Mouse (Mus musculus) liver, embryonic 16.5 days (tissue): Measurements from ENCODE around the gene Eif4g3. TPM values are rescaled to one million over a fixed set of nuclear protein-coding genes. Genes with fewer than 3 reads are reported as not detected.
"Not testable (repeated sequence)": the region's sequence is repeated elsewhere in the genome, so short reads cannot be mapped to it uniquely, and the experiment has no call there.

Experiments
- ATAC-seq: fragments of 200-750 bp; cut with Nextera tagmentation; 2 replicates; pipeline ENCODE4 v1.8.0; 2017; ENCODE audit warnings: low read depth, mild to moderate bottlenecking, moderate number of reproducible peaks, moderate library complexity
- H3K27ac ChIP-seq: fragments of 300-500 bp; sonication (generic); 2 replicates; pipeline ENCODE4 v1.5.1; 2014; ENCODE audit warnings: mild to moderate bottlenecking, low read length
- H3K27me3 ChIP-seq: fragments of 300-500 bp; sonication (generic); 2 replicates; pipeline ENCODE4 v1.6.1; 2014; ENCODE audit warnings: low read depth, low read length, mixed read lengths; ENCODE audit not compliant: control insufficient read depth, insufficient read depth
- H3K36me3 ChIP-seq: fragments of 300-500 bp; sonication (generic); 2 replicates; pipeline ENCODE4 v1.6.1; 2014; ENCODE audit warnings: mild to moderate bottlenecking; ENCODE audit not compliant: control insufficient read depth, insufficient read depth
- H3K4me1 ChIP-seq: fragments of 300-500 bp; sonication (generic); 2 replicates; pipeline ENCODE4 v1.6.1; 2014; ENCODE audit warnings: low read depth, low read length, mixed read lengths; ENCODE audit not compliant: control insufficient read depth
- H3K4me2 ChIP-seq: fragments of 300-500 bp; sonication (generic); 2 replicates; pipeline ENCODE4 v1.6.1; 2014; ENCODE audit warnings: low read depth, low read length, mixed read lengths
- H3K4me3 ChIP-seq: fragments of 300-500 bp; sonication (generic); 2 replicates; pipeline ENCODE4 v1.5.1; 2014; ENCODE audit warnings: low read depth, mild to moderate bottlenecking, low read length
- H3K9ac ChIP-seq: fragments of 300-500 bp; sonication (generic); 2 replicates; pipeline ENCODE4 v1.6.1; 2014; ENCODE audit warnings: low read depth, low read length
- H3K9me3 ChIP-seq: fragments of 300-500 bp; sonication (generic); replicated peaks from 2 replicates; pipeline ENCODE4 v1.6.1; 2016; ENCODE audit warnings: low read length; ENCODE audit not compliant: control insufficient read depth
- WGBS: fragments of 180-500 bp; shearing (Covaris S2); extraction: QIAGEN DNeasy Blood & Tissue Kit; methylation state at CpG from one replicate; pipeline ENCODE4 v1.1.7; 2014; ENCODE audit not compliant: insufficient replicate concordance; 5-methylcytosine and 5-hydroxymethylcytosine counted together
- polyA plus RNA-seq: library from polyadenylated mRNA; unstranded; fragments of >200 nt; fragmentation: Nextera tagmentation; extraction: Ambion mirVana; gene quantifications from 2 replicates; pipeline ENCODE4 v1.2.1, GENCODE M21; 2015

The Eif4g3 gene
- polyA plus RNA-seq, 1 experiment from 2014 or later: 6.4 TPM

DNA sequence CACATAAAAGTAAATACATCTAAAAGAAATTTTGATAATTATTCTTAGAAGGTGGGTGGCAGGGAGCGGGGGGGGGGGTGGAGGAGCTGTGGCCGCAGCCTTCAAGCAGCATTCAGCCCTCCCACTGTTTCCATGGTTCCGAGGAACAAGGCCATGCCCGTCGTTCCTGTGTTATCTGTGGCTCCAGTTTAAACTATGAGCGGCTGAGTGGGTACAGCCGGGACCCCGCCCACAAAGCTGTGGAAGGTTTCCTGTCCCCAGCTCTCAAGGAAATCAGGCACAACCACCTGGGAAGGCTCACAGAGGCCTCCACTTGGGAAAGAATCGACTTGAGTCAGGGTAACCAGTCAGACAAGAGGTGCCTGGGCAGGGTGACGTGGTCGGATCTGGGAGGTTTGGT is 32.1 kb upstream of the Eif4g3 start:
- WGBS: 33% methylated on average over 11 of the region's 11 CpGs
- Histone ChIP-seq H3K4me1 (no peaks in the 10 kb centered on the region), H3K27me3 (no peaks in the 10 kb centered on the region), H3K27ac (no peak overlapping the region), H3K9me3 (no peaks in the 10 kb centered on the region), H3K4me3 (no peak overlapping the region), H3K9ac (no peak overlapping the region), H3K36me3 (peaks cover 18% of the 10 kb centered on the region), H3K4me2 (no peak overlapping the region)
- ATAC-seq: no peak

DNA sequence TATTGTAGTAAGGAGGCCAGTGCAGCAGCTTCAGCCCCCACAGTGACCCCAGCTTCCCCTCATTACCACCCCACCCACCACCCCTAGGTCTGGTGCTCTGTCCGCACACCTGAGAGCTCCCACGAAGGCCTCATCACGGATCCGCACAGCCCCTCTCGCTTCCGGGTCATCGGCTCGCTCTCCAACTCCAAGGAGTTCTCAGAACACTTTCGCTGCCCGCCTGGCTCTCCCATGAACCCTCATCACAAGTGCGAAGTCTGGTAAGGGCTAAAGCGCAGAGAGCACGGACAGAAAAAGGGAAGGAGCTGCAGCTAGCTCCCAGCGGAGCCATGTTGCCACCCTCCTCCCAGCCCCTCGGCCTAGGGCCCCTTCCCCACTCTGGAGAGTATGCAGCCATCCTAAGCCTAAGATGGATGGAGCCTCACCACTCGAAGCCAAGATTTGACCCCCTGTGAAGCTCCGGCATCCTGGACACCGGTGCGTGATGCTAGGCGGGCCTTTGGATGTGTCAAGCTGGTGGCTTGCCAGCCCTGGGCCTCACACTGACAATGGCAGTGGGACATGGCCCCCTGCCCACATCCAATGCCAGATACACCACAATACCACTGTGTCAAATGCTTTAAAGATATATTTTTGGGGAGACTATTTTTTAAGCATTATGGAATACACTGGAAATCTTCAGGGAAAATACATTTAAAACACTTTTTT is 30.0 kb upstream of the Eif4g3 start:
- H3K36me3 ChIP-seq: peaks cover 15% of the 10 kb centered on the region
- no peaks in the 10 kb centered on the region for H3K9me3 ChIP-seq
- no peak overlapping the region for H3K4me3 ChIP-seq
- H3K27ac ChIP-seq: no peak overlapping the region
- H3K27me3 ChIP-seq: no peaks in the 10 kb centered on the region
- no peak overlapping the region for H3K9ac ChIP-seq
- no peaks in the 10 kb centered on the region for H3K4me1 ChIP-seq
- H3K4me2 ChIP-seq: no peak overlapping the region
- 82% methylated on average over 20 of the region's 20 CpGs for WGBS
- no peak for ATAC-seq

DNA sequence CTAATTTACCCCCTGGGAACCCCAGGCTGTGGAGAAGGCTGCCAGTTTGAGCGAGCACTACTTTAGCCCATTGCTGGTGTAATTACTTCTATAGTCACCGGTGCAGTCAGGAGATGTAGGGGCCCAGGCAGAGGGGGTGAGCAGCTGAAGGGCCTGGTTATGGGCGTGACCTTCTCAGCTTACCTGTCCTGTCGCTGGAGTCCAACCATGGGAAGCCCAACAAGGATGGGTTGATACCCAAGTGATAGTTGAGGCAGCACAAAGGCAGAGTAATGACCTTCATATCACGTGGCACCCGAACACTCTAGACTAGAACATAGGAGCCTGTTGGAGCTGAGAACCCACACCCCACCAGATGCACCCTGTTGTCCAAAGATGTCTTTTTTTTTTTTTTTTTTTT is 29.4 kb upstream of the Eif4g3 start:
- 72% methylated on average over 6 of the region's 6 CpGs for WGBS
- Histone ChIP-seq H3K27me3 (no peaks in the 10 kb centered on the region), H3K27ac (no peak overlapping the region), H3K9me3 (no peaks in the 10 kb centered on the region), H3K4me3 (no peak overlapping the region), H3K4me1 (no peaks in the 10 kb centered on the region), H3K36me3 (peaks cover 15% of the 10 kb centered on the region), H3K4me2 (no peak overlapping the region), H3K9ac (no peak overlapping the region)
- ATAC-seq: no peak

DNA sequence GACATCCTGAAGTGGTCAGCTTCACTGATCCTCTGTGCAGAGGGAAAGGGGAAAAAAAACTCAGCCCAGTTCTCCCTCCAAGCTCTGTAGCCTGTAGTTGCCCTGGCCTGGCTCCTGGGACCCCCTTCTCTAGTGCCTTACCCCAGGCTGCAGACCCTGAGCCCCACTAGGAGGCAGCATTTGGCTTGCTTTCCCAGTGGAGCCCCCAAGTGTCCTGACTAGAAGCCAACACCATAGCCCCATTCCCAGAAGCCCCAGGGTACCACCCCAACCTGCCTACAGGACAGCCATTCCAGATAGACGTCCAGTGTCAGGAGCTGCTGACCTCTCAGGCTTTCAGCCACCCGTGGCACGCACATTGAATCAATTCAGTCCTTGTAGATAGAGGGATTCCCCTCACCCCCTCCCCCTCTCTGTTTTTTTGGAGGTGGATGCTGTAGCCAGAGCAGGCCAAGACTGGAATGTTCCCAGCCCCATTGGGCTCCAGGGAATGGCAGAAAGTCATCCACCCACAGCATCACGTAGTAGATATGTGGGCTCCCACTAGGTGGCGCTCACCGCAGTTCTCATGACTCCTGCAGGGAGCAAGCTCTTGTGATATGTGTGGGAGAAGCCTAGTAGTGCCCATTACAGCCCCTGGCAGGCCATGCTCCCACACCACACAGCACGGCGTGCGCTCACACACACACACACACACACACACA is 28.8 kb upstream of the Eif4g3 start:
- no peaks in the 10 kb centered on the region for H3K4me1 ChIP-seq
- no peak overlapping the region for H3K4me3 ChIP-seq
- peaks cover 11% of the 10 kb centered on the region for H3K36me3 ChIP-seq
- 50% methylated on average over 9 of the region's 9 CpGs for WGBS
- no peak overlapping the region for H3K27ac ChIP-seq
- no peak for ATAC-seq
- no peak overlapping the region for H3K4me2 ChIP-seq
- no peak overlapping the region for H3K9ac ChIP-seq
- no peaks in the 10 kb centered on the region for H3K27me3 ChIP-seq
- H3K9me3 ChIP-seq: no peaks in the 10 kb centered on the region

DNA sequence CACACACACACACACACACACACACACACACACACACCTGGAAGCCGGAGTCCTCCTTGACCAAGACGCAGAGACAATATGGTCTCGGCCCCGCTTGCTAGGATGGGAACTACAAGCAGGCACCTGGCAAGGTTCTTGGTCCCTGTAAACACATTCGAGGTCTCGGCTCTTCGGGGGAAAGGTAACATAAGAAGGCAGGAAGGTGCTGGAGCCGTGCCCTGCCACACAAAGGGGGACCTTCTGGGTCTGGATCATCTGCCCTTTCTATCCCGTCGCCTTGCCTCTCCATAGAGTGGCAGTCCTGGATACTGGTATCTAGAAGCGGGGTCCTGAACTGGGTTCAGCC is 28.3 kb upstream of the Eif4g3 start:
- Histone ChIP-seq H3K4me3 (no peak overlapping the region), H3K27ac (no peak overlapping the region), H3K4me2 (no peak overlapping the region), H3K9me3 (no peaks in the 10 kb centered on the region), H3K9ac (no peak overlapping the region), H3K36me3 (peaks cover 5% of the 10 kb centered on the region), H3K4me1 (no peaks in the 10 kb centered on the region), H3K27me3 (no peaks in the 10 kb centered on the region)
- ATAC-seq: no peak
- WGBS: 75% methylated on average over 11 of the region's 11 CpGs

DNA sequence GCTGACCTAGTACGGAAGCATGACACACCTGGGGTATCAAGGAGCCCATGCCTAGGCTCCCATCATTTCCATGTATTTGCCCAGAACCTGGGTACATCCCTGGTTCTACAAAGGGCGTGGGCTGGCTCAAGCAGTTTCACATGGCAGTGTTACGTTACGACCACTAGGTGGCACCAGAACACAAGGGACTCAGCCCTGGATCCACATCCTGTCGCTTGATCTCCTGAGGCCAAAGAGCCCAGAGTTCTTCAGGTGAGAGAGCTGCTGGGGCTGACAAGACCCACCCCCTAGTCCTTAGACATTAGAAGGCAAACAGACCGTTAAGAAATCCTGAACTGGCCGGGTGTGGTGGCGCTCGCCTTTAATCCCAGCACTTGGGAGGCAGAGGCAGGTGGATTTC is 24.6 kb upstream of the Eif4g3 start:
- Histone ChIP-seq H3K27ac (no peak overlapping the region), H3K9ac (no peak overlapping the region), H3K36me3 (no peaks in the 10 kb centered on the region), H3K4me2 (no peak overlapping the region), H3K9me3 (no peaks in the 10 kb centered on the region), H3K4me1 (no peaks in the 10 kb centered on the region), H3K27me3 (no peaks in the 10 kb centered on the region), H3K4me3 (no peak overlapping the region)
- peak; percentile 64; the same call in 1 of the 2 replicates for ATAC-seq
- WGBS: 12% methylated on average over 9 of the region's 9 CpGs

DNA sequence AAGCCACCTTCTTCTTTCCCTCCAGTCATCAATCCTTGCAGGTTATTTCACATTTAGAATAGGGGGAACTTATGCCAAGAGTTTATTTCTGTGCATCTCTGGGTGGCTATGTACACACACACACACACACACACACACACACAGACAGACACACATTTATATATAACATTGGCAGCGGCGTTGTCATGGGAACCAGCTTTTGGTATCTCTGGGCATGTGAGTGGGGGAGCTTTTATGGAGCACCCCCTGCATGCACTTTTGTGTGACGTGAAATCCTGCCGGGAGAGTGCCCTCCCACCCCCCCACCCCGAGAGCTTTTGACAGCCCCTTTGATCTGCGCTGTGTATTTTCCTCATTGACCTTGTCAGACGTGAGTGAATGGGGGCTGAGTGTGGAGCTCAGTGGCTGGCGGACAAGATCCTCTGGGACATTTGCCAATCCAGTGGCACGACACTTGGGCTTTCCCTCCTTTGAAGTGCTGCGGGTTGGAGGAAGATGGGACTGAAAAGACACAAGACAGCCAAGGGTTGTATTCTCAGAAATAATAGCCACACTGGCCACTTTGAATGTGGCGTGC is 22.1 kb upstream of the Eif4g3 start:
- H3K4me2 ChIP-seq, H3K27me3 ChIP-seq, ATAC-seq, H3K36me3 ChIP-seq, H3K9me3 ChIP-seq, H3K4me1 ChIP-seq, H3K4me3 ChIP-seq, H3K27ac ChIP-seq, H3K9ac ChIP-seq: not testable (repeated sequence)
- no CpG with 5 or more reads among the region's 11 CpGs for WGBS

DNA sequence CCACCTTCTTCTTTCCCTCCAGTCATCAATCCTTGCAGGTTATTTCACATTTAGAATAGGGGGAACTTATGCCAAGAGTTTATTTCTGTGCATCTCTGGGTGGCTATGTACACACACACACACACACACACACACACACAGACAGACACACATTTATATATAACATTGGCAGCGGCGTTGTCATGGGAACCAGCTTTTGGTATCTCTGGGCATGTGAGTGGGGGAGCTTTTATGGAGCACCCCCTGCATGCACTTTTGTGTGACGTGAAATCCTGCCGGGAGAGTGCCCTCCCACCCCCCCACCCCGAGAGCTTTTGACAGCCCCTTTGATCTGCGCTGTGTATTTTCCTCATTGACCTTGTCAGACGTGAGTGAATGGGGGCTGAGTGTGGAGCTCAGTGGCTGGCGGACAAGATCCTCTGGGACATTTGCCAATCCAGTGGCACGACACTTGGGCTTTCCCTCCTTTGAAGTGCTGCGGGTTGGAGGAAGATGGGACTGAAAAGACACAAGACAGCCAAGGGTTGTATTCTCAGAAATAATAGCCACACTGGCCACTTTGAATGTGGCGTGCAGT is 17.9 kb upstream of the Eif4g3 start:
- H3K4me3 ChIP-seq, H3K27me3 ChIP-seq, H3K4me2 ChIP-seq, H3K9me3 ChIP-seq, H3K9ac ChIP-seq, ATAC-seq, H3K36me3 ChIP-seq, H3K27ac ChIP-seq, H3K4me1 ChIP-seq: not testable (repeated sequence)
- no CpG with 5 or more reads among the region's 11 CpGs for WGBS

DNA sequence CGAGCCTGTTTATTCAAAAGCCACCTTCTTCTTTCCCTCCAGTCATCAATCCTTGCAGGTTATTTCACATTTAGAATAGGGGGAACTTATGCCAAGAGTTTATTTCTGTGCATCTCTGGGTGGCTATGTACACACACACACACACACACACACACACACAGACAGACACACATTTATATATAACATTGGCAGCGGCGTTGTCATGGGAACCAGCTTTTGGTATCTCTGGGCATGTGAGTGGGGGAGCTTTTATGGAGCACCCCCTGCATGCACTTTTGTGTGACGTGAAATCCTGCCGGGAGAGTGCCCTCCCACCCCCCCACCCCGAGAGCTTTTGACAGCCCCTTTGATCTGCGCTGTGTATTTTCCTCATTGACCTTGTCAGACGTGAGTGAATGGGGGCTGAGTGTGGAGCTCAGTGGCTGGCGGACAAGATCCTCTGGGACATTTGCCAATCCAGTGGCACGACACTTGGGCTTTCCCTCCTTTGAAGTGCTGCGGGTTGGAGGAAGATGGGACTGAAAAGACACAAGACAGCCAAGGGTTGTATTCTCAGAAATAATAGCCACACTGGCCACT is 13.7 kb upstream of the Eif4g3 start:
- not testable (repeated sequence) for H3K4me2 ChIP-seq, H3K9me3 ChIP-seq, H3K4me3 ChIP-seq, H3K27me3 ChIP-seq, ATAC-seq, H3K27ac ChIP-seq, H3K9ac ChIP-seq, H3K36me3 ChIP-seq, H3K4me1 ChIP-seq
- WGBS: no CpG with 5 or more reads among the region's 11 CpGs
